Mouse (Mus musculus) stomach, postnatal 0 days (tissue): ENCODE data around the gene Lmntd1.

ENCODE experiments used
- CTCF ChIP-seq: IDR thresholded peaks from 2 replicates; pipeline ENCODE4 v1.5.1; 2016; ENCODE audit warnings: antibody characterized with exemption, low read depth, mild to moderate bottlenecking, moderate library complexity
- EP300 ChIP-seq: optimal IDR thresholded peaks from 2 replicates; pipeline ENCODE3; 2016; ENCODE audit warnings: antibody characterized with exemption

- TF ChIP-seq CTCF (no peak), EP300 (no peak)
These were observed 69.8 kb downstream of the Lmntd1 start for GRCm38 (mm10) chr6:145544304-145544703.
